Mouse (Mus musculus): ENCODE results near the gene Ice1. TPM values are rescaled to one million over a fixed set of nuclear protein-coding genes. Genes with fewer than 3 reads are reported as not detected.

Ice1 gene
- total and polyA plus RNA-seq, 3 experiments = 24.3 to 30.4 (median 25.7) TPM

DNA sequence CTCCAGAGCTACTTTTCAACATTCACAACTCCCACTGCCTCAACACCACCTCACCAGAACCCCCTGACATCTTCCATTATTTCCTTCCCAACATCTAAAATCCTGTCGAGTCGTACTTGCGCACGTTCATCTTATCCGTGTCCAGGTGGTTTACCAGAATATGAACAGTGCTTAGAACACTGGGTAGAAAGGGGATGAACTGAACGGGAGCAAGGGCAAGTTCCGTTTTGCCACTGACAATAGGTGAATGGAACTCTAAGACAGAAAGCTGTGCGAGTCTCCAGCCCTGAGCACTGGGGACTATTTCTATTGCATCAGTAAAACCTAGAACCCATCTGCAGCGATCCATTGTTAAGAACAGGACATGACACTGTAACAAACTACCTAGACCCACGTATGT, 728 bp downstream of the Ice1 start:
- peak overlapping the region; percentile 75 for H3K4me3 ChIP-seq
- intact Hi-C loops (cut with DNase I) = loop anchor here (2.0 kb wide), 1 partner anchor 14 kb away; no protein-coding TSS in a partner anchor
- WGBS = 6% methylated on average over 10 of the region's 10 CpGs
- peak overlapping the region; percentile 90 for H3K9ac ChIP-seq (ENCODE audit: low read depth, low read length)
- peaks cover 10% of the 10 kb centered on the region for H3K4me1 ChIP-seq (ENCODE audit: control insufficient read depth, insufficient read depth, low read length)
- TF ChIP-seq EP300 (IDR thresholded peaks at IDR 0.05; ENCODE audit: insufficient read depth, low read depth, low read length) = no peak
- no peaks in the 10 kb centered on the region; the same call in 1 of the 2 replicates for H3K36me3 ChIP-seq (ENCODE audit: control insufficient read depth, insufficient read depth, low read length)
- peak overlapping the region; percentile 98 for H3K27ac ChIP-seq
- peaks cover 8% of the 10 kb centered on the region for H3K79me2 ChIP-seq (replicated peaks; ENCODE audit: control insufficient read depth, insufficient read depth, low read length)
- no peaks in the 10 kb centered on the region for H3K27me3 ChIP-seq (ENCODE audit: control insufficient read depth, insufficient read depth, low read length)
- DNase-seq = peak in 1 of 2 experiments; percentile 14

GRCm38 (mm10) chr13:70635591-70635990, 1.8 kb downstream of the Ice1 start:
- peaks cover 10% of the 10 kb centered on the region for H3K4me1 ChIP-seq (ENCODE audit: control insufficient read depth, insufficient read depth, low read length)
- peaks cover 12% of the 10 kb centered on the region for H3K79me2 ChIP-seq (replicated peaks; ENCODE audit: control insufficient read depth, insufficient read depth, low read length)
- TF ChIP-seq CTCF (IDR thresholded peaks at IDR 0.05) (no peak), EP300 (IDR thresholded peaks at IDR 0.05; ENCODE audit: insufficient read depth, low read depth, low read length) (no peak), POLR2A (IDR thresholded peaks at IDR 0.05; ENCODE audit: insufficient read depth, low read depth, low read length) (no peak)
- H3K27me3 ChIP-seq (ENCODE audit: control insufficient read depth, insufficient read depth, low read length) = no peaks in the 10 kb centered on the region
- 58% methylated on average over 2 of the region's 2 CpGs for WGBS
- no peaks in the 10 kb centered on the region; the same call in 1 of the 2 replicates for H3K36me3 ChIP-seq (ENCODE audit: control insufficient read depth, insufficient read depth, low read length)
- DNase-seq = no peak
- no peak overlapping the region for H3K27ac ChIP-seq
- intact Hi-C loops (cut with DNase I) = no loop called here
- H3K4me3 ChIP-seq = no peak overlapping the region
- no peak overlapping the region for H3K9ac ChIP-seq (ENCODE audit: low read depth, low read length)

GRCm38 (mm10) chr13:70626416-70626815, 11.0 kb downstream of the Ice1 start:
- 76% methylated on average over 4 of the region's 4 CpGs for WGBS
- H3K4me3 ChIP-seq = no peak overlapping the region
- H3K79me2 ChIP-seq (replicated peaks; ENCODE audit: control insufficient read depth, insufficient read depth, low read length) = peaks cover 12% of the 10 kb centered on the region
- no peak for DNase-seq
- peaks cover 8% of the 10 kb centered on the region for H3K36me3 ChIP-seq (ENCODE audit: control insufficient read depth, insufficient read depth, low read length)
- H3K27ac ChIP-seq = no peak overlapping the region
- no peak overlapping the region for H3K9ac ChIP-seq (ENCODE audit: low read depth, low read length)
- H3K27me3 ChIP-seq (ENCODE audit: control insufficient read depth, insufficient read depth, low read length) = no peaks in the 10 kb centered on the region
- TF ChIP-seq POLR2A (IDR thresholded peaks at IDR 0.05; ENCODE audit: insufficient read depth, low read depth, low read length) (no peak), EP300 (IDR thresholded peaks at IDR 0.05; ENCODE audit: insufficient read depth, low read depth, low read length) (no peak), CTCF (IDR thresholded peaks at IDR 0.05) (no peak)
- peaks cover 10% of the 10 kb centered on the region for H3K4me1 ChIP-seq (ENCODE audit: control insufficient read depth, insufficient read depth, low read length)
- intact Hi-C loops (cut with DNase I) = no loop called here

GRCm38 (mm10) chr13:70625665-70626064, 11.8 kb downstream of the Ice1 start:
- no peak for DNase-seq
- no peak overlapping the region for H3K9ac ChIP-seq (ENCODE audit: low read depth, low read length)
- H3K4me3 ChIP-seq = no peak overlapping the region
- H3K4me1 ChIP-seq (ENCODE audit: control insufficient read depth, insufficient read depth, low read length) = peaks cover 10% of the 10 kb centered on the region
- 45% methylated on average over 1 of the region's 1 CpGs for WGBS
- intact Hi-C loops (cut with DNase I) = no loop called here
- H3K79me2 ChIP-seq (replicated peaks; ENCODE audit: control insufficient read depth, insufficient read depth, low read length) = peaks cover 11% of the 10 kb centered on the region
- peaks cover 8% of the 10 kb centered on the region for H3K36me3 ChIP-seq (ENCODE audit: control insufficient read depth, insufficient read depth, low read length)
- no peak overlapping the region for H3K27ac ChIP-seq
- no peaks in the 10 kb centered on the region for H3K27me3 ChIP-seq (ENCODE audit: control insufficient read depth, insufficient read depth, low read length)
- TF ChIP-seq CTCF (IDR thresholded peaks at IDR 0.05) (no peak), POLR2A (IDR thresholded peaks at IDR 0.05; ENCODE audit: insufficient read depth, low read depth, low read length) (no peak), EP300 (IDR thresholded peaks at IDR 0.05; ENCODE audit: insufficient read depth, low read depth, low read length) (no peak)

DNA sequence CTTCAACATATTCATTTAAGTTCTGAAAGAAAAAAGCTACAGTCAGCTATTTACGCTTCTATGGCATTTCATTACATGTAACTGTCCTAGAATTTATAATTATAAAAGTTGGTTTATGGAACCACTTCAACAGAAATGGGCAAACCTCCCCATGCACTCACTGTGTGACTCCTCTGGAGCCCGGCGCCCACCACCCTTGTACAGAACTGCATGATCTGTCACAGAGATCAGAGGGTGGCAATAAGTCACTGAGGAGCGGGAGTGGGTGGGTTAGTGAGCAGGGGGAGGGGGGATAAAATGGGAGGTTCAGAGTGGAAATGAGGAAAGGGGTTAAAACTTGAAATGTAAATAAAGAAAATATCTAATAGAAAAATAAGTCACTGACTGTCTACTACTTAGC, 13.0 kb downstream of the Ice1 start:
- Histone ChIP-seq H3K4me1 (ENCODE audit: control insufficient read depth, insufficient read depth, low read length) (peaks cover 10% of the 10 kb centered on the region), H3K79me2 (replicated peaks; ENCODE audit: control insufficient read depth, insufficient read depth, low read length) (peaks cover 11% of the 10 kb centered on the region), H3K27me3 (ENCODE audit: control insufficient read depth, insufficient read depth, low read length) (no peaks in the 10 kb centered on the region), H3K9ac (ENCODE audit: low read depth, low read length) (no peak overlapping the region), H3K27ac (no peak overlapping the region), H3K36me3 (ENCODE audit: control insufficient read depth, insufficient read depth, low read length) (peaks cover 8% of the 10 kb centered on the region), H3K4me3 (no peak overlapping the region)
- intact Hi-C loops (cut with DNase I) = no loop called here
- WGBS = 95% methylated on average over 4 of the region's 4 CpGs
- TF ChIP-seq CTCF (IDR thresholded peaks at IDR 0.05) (no peak), POLR2A (IDR thresholded peaks at IDR 0.05; ENCODE audit: insufficient read depth, low read depth, low read length) (no peak), EP300 (IDR thresholded peaks at IDR 0.05; ENCODE audit: insufficient read depth, low read depth, low read length) (no peak)
- DNase-seq = no peak

DNA sequence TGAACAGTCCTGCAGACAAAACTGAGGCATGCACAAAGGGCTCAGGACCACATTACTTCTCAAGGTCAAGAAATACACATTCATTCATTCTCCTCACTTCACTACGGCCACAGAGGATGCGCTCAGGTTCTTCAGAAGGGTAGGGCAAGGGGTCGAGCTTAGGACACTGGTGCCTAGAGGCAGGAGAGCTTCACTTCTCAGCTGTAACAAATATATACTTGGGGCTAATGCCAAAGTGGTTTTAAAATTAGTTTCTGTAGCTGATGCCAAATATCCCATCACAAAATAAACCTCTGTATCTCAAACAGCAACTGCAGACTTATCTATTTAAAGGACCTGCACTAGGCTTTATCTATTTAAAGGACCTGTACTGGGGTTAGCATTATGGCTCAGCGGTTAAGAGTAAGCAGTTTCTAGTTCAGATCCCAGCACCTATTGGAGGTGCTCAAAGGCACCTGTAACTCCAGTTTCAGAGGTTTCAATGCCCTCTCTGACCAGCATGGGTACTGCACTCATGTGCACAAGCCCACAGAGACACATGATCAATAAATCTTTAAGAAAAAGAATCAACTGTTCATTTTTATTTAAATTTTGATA, 14.9 kb downstream of the Ice1 start:
- Histone ChIP-seq H3K4me1 (ENCODE audit: control insufficient read depth, insufficient read depth, low read length) (peaks cover 10% of the 10 kb centered on the region), H3K27me3 (ENCODE audit: control insufficient read depth, insufficient read depth, low read length) (no peaks in the 10 kb centered on the region), H3K79me2 (replicated peaks; ENCODE audit: control insufficient read depth, insufficient read depth, low read length) (peaks cover 11% of the 10 kb centered on the region), H3K36me3 (ENCODE audit: control insufficient read depth, insufficient read depth, low read length) (peaks cover 8% of the 10 kb centered on the region), H3K27ac (peak overlapping the region; percentile 58), H3K4me3 (no peak overlapping the region), H3K9ac (ENCODE audit: low read depth, low read length) (no peak overlapping the region)
- 59% methylated on average over 4 of the region's 4 CpGs for WGBS
- peak in 1 of 2 experiments; percentile 15 for DNase-seq
- intact Hi-C loops (cut with DNase I) = loop anchor here (2.0 kb wide), 1 partner anchor 14 kb away; the partner anchor contains the start of gene Ice1
- TF ChIP-seq EP300 (IDR thresholded peaks at IDR 0.05; ENCODE audit: insufficient read depth, low read depth, low read length) (no peak), POLR2A (IDR thresholded peaks at IDR 0.05; ENCODE audit: insufficient read depth, low read depth, low read length) (no peak), CTCF (IDR thresholded peaks at IDR 0.05) (peak; percentile 41)
